Mouse (Mus musculus) duodenum, adult 2 months (tissue): Measurements from ENCODE around the gene Ace. TPM values are rescaled to one million over a fixed set of nuclear protein-coding genes. Genes with fewer than 3 reads are reported as not detected.

Source experiments
- polyA plus RNA-seq: library from polyadenylated mRNA; depleted of rRNA; stranded (reverse); fragments of >200 nt; gene quantifications from 2 replicates; pipeline ENCODE4 v1.2.3, GENCODE M21; 2012; ENCODE audit warnings: low replicate concordance; rRNA removed

Gene Ace
- 154 and 931 TPM in 2 replicates for polyA plus RNA-seq

GRCm38 (mm10) chr11:105967741-105968574, at the start of gene Ace:
Gene Ace, plus strand, starts transcription at chr11:105967945.

GRCm38 (mm10) chr11:105952911-105953386, 14.8 kb upstream of the Ace start, which contains the start of gene Cyb561:
Gene Cyb561, minus strand, starts transcription at chr11:105953336.

GRCm38 (mm10) chr11:105994375-105994774, 26.6 kb downstream of the Ace start, which contains the start of gene Ace3:
Gene Ace3, plus strand, starts transcription at chr11:105994675.

GRCm38 (mm10) chr11:106007821-106008220, 40.1 kb downstream of the Ace start, which contains the start of gene Kcnh6:
Gene Kcnh6, plus strand, starts transcription at chr11:106008124.

GRCm38 (mm10) chr11:106036548-106037417, 69.0 kb downstream of the Ace start, which contains the start of gene Dcaf7:
Gene Dcaf7, plus strand, starts transcription at chr11:106036872.

Other genes starting within 250 kb of the Ace start
- 37.2 and 62.5 TPM in 2 replicates for gene Cyb561, start 14.6 kb upstream of the Ace start, polyA plus RNA-seq
- not detected in 2 replicates for gene Ace3, start 26.7 kb downstream of the Ace start, polyA plus RNA-seq
- gene Kcnh6, start 40.2 kb downstream of the Ace start, polyA plus RNA-seq = 1.1 and 2.2 TPM in 2 replicates
- 34.0 and 47.0 TPM in 2 replicates for gene Dcaf7, start 68.9 kb downstream of the Ace start, polyA plus RNA-seq
- 11.2 and 12.8 TPM in 2 replicates for gene Taco1, start 98.1 kb downstream of the Ace start, polyA plus RNA-seq
- gene Map3k3, start 116.7 kb downstream of the Ace start, polyA plus RNA-seq = 7.4 and 7.6 TPM in 2 replicates
- not detected in 2 replicates for gene Gm10840, start 192.9 kb downstream of the Ace start, polyA plus RNA-seq
- 16.2 and 20.3 TPM in 2 replicates for gene Limd2, start 192.9 kb downstream of the Ace start, polyA plus RNA-seq
- gene Strada, start 234.2 kb downstream of the Ace start, polyA plus RNA-seq = 5.2 and 7.4 TPM in 2 replicates
- gene Ccdc47, start 248.4 kb downstream of the Ace start, polyA plus RNA-seq = 2.6 and 3.5 TPM in 2 replicates
- gene Ddx42, start 249.0 kb downstream of the Ace start, polyA plus RNA-seq = 2.5 and 3.0 TPM in 2 replicates